Mouse (Mus musculus) gastrocnemius, adult 2 months (tissue): ENCODE data around the gene 1700008O03Rik. TPM values are rescaled to one million over a fixed set of nuclear protein-coding genes. Genes with fewer than 3 reads are reported as not detected.

Experiments used
- DNase-seq: peaks from one replicate; pipeline ENCODE4 v3.0.0; 2022
- H3K27ac ChIP-seq: fragments of 200-600 bp; 2 replicates; pipeline ENCODE4 v1.8.1; 2022; ENCODE audit warnings: mild to moderate bottlenecking
- H3K4me3 ChIP-seq: fragments of 200-600 bp; 2 replicates; pipeline ENCODE4 v1.8.1; 2022; ENCODE audit warnings: mild to moderate bottlenecking, moderate library complexity
- CTCF ChIP-seq: fragments of 200-600 bp; IDR thresholded peaks from 2 replicates; pipeline ENCODE4 v1.8.1; 2022; ENCODE audit warnings: antibody characterized with exemption, mild to moderate bottlenecking, moderate library complexity
- intact Hi-C: fragments of 180-260 bp; cut with DNase I; formaldehyde crosslinking; loops from one replicate; pipeline ENCODE4 v1.15.1; 2025
- total RNA-seq, 2 experiments: library from RNA; stranded (reverse); gene quantifications; 2 replicates each; pipeline ENCODE4 v1.2.3; 2021

The 1700008O03Rik gene
- total RNA-seq, 2 experiments from 2014 or later = not detected

DNA sequence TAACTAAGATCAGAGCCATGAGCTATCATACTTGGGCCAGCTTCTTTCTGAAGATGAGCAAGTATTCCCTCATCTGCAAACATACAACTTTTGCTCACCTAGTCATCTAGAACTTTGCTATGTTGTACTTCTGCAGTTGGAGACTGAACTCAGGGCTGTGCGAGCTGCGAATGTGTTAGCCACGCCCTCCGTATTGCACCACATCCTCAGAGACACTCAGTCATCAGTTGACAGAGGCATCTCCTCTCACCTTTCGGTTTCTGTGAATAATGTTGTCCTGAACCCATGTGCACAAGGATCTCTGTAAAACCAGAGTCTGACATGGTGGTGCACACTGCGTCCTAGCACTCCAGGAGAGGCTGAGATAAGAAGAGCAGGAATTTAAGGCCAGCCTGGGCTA, 16.1 kb upstream of the 1700008O03Rik start:
- no peak for DNase-seq
- Histone ChIP-seq H3K27ac (no peak overlapping the region), H3K4me3 (no peak overlapping the region)
- TF ChIP-seq CTCF = no peak
- intact Hi-C loops = loop anchor here (5.0 kb wide), 1 partner anchor 161 kb away; no protein-coding TSS in a partner anchor

DNA sequence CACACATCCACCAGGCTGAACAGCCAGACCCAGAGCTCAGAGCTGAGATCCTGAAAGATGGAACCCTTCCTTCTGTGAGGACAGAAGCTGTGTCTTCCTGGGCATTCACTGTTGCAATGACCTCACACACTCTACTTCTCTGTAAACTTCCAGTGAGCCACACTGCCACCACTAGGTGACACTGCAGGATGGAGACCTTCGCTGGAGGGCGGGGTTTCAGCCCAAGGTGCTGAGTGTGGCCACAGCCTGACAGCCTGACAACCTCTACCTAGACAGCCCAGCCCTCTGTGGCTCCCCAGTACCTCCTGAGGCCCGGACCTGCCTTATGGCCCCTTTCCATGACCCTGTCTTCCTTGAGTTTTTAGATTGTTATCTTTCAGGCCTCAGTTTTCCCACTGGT, 12.9 kb upstream of the 1700008O03Rik start:
- peak; percentile 64 for DNase-seq
- TF ChIP-seq CTCF = peak; percentile 61
- intact Hi-C loops = loop anchor here (2.0 kb wide), 1 partner anchor 86 kb away; no protein-coding TSS in a partner anchor
- H3K27ac ChIP-seq = no peak overlapping the region
- H3K4me3 ChIP-seq = no peak overlapping the region

DNA sequence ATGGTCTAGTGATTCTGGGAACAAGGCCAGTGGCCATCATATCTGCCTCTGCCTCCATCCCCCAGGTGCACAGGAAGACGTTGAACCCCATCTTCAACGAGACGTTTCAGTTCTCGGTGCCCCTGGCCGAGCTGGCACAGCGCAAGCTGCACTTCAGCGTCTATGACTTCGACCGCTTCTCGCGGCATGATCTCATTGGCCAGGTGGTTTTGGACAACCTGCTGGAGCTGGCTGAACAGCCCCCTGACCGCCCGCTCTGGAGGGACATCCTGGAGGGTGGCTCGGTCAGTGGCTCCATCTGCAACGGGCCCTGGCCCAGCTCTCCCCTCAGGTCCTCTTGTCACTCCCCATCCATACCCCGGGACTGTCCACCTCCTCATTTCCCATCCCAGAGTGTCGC, 7.7 kb upstream of the 1700008O03Rik start:
- H3K4me3 ChIP-seq = no peak overlapping the region
- intact Hi-C loops = no loop called here
- H3K27ac ChIP-seq = no peak overlapping the region
- TF ChIP-seq CTCF = no peak
- DNase-seq = no peak

DNA sequence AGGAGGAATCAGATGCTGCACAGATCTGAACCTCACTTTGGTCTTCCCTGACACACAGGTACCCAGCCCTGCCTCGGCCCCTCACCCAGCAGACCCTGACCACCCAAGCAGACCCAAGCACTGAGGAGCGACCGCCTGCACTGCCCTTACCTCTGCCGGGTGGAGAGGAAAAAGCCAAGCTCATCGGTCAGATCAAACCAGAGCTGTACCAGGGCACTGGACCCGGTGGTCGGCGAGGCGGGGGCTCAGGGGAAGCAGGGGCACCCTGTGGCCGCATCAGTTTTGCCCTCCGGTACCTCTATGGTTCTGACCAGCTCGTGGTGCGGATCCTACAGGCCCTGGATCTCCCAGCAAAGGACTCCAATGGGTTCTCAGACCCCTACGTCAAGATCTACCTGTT, 6.7 kb upstream of the 1700008O03Rik start:
- intact Hi-C loops = no loop called here
- Histone ChIP-seq H3K27ac (no peak overlapping the region), H3K4me3 (no peak overlapping the region)
- no peak for TF ChIP-seq CTCF
- no peak for DNase-seq

DNA sequence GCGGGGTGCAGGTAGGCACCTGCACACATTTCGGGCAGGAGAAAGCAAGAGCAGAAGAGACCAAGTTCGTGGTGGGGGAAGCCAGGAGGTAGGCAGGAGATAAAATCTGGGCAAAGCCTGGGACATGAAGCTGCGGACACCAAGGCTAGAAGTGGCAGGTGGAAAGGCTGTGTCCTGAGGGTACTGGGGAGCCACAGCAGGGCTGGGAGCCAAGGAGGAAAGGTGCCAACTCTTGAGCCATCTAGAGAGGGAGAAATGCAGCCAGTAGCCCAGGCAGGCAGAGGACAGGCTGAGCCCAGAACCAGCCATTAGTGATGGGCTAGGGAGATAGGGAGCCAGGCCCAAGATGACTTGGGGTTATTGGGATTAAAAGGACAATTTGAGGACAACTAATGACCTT, 6.2 kb upstream of the 1700008O03Rik start:
- intact Hi-C loops = no loop called here
- DNase-seq = no peak
- no peak overlapping the region for H3K27ac ChIP-seq
- no peak for TF ChIP-seq CTCF
- H3K4me3 ChIP-seq = no peak overlapping the region

DNA sequence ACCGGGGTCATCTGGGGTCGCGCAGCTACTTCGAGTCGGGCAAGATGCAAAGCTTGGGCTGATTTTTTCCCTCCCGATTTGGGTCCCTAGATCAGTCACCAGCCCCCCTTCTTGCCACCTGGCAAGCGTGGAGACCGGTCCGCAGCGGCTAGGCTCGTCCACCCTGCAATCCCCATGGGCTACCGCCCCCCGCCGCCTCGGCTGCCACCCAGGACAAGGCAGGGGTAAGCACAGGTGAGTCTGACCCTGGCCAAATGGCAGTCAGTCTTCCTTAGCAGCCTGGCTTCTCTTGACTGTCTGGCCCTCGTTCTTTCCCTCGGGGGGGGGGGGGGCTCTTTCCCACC, 932 bp downstream of the 1700008O03Rik start:
- no peak for TF ChIP-seq CTCF
- DNase-seq = no peak
- Histone ChIP-seq H3K4me3 (peak overlapping the region; percentile 87), H3K27ac (peak overlapping the region; percentile 62)
- intact Hi-C loops = no loop called here

DNA sequence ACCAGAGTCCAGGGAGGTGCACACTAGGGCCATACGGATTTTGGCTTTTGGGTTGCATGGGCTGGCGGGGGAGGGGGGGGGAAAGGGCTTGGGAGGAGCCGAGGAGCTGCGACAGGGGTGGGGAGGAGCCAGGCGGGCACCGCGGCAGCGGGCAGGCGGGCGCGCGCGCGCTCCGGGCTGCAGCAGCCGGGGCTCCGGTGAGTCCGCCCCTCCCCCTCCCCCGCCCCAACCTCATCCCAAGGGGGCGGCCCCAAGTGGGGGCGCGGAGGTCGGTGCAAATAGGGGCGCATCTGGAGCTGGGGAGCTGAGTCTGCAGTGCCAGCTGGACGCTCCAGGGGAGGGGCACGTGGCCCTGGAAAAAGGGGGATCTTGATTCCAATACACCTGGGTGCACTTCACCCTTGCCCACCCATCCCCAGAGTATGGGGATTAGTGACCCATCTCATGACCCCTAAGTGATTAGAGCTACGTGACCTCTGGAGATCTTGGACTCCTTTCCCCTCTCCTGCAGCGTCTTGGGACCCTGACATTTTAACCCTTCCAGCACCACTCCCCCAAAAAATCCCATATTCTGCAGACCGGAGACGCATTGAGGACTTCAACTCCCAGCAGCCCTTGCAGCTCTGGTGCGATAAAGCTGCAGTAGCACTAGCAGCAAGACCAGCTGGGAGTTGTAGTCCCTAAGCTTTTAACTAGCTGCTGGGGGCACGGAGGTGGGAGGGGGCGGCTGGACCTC, 1.5 kb downstream of the 1700008O03Rik start, which contains the start of gene Syt3:
Syt3 (plus strand) TSS at position 123 of the 736 bp plus-strand sequence.
- peak within 1 kb of the TSS; percentile 71 for H3K27ac ChIP-seq
- DNase-seq = peak; percentile 74
- H3K4me3 ChIP-seq = peak within 1 kb of the TSS; percentile 87
- no peak for TF ChIP-seq CTCF
- intact Hi-C loops = no loop called here

DNA sequence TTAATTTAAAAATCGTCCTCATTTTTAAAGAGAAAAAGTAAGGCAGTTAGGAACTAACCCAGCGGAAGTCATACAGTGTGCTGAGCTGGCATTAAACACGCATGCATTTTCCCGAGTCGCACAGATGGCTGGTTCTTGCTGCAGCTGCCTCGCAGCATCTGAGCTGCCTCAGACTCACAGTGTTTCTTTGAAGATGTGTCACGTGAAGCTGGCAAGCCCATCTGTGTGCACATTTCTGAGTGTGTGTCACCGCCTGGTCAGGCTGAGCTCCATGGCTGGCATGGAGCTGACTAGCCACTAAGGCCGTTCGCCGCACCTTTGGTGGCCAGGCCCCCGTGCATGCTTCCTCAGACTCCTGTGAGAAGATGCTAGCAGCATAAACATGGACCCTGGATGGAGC, 3.1 kb downstream of the 1700008O03Rik start:
- Histone ChIP-seq H3K4me3 (no peak overlapping the region), H3K27ac (no peak overlapping the region)
- DNase-seq = no peak
- intact Hi-C loops = no loop called here
- TF ChIP-seq CTCF = no peak

DNA sequence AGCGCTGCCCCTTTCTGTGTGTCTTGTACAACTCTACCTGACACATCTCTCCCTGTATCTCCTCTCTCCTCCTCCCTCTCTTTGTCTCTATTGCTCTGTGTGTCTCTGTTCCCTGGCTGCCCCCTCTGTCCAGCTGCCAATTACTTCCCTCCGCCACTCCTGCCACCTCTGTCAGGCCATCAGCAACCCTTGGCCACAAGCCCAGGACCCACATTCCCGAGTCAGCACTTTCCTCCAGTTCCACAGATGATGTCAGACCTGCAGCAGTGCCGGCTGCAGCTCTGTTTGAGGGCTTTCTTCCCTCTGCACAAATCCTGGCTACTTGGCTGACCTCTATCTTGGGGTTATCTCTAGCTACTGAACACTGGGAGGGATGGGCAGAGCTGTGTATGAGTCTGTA, 7.3 kb downstream of the 1700008O03Rik start:
- Histone ChIP-seq H3K4me3 (no peak overlapping the region), H3K27ac (no peak overlapping the region)
- no peak for TF ChIP-seq CTCF
- intact Hi-C loops = loop anchor here (5.0 to 10.0 kb wide), 2 partner anchors 89 to 1337 kb away; partner anchors contain the start of genes Aspdh, Josd2, Rpl18 and Sphk2
- DNase-seq = peak; percentile 62

DNA sequence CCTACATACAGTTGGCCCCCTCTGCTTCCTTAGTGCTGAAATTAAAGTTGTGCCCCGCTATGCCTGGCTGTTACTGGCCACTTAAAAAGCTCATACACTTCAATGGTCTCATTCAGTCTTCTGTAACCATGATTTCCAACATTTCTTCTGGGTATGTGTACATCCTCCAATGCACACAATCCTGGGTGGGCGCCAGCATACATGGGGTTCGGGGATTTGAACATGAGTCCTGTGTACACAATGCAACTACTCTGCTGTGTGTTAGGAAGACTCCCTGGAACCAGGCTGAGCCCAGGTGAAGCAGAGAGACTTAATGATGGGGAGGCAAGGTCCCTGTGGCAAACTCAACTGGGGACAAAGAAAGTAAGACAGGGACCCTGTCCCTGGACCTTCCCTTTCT, 9.8 kb downstream of the 1700008O03Rik start:
- H3K4me3 ChIP-seq = no peak overlapping the region
- TF ChIP-seq CTCF = no peak
- intact Hi-C loops = loop anchor here (5.0 to 10.0 kb wide), 2 partner anchors 92 to 1339 kb away; partner anchors contain the start of genes Aspdh, Josd2, Rpl18 and Sphk2
- no peak for DNase-seq
- no peak overlapping the region for H3K27ac ChIP-seq

DNA sequence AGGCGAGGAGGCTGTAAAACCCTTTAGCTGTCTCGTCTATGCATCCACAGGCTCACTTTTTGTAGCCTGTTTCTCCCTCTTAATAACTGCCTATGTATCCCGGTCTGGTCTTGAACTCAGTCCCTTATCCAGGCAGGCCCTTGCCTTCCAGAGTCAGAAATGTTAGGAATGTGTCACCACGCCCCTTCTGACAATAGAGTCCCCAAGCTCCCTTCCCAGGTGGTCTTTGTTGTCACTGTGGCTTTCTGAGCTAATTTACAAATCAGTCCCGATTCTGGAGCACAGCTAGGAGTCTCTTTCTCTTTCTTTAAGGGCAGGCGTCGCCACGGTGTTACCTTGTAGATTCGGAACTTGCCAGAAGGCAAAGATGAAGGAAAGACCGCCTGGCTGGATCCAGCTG, 10.4 kb downstream of the 1700008O03Rik start:
- Histone ChIP-seq H3K27ac (no peak overlapping the region), H3K4me3 (no peak overlapping the region)
- TF ChIP-seq CTCF = no peak
- DNase-seq = no peak
- intact Hi-C loops = loop anchor here (5.0 to 10.0 kb wide), 2 partner anchors 92 to 1340 kb away; partner anchors contain the start of genes Aspdh, Josd2, Rpl18 and Sphk2

DNA sequence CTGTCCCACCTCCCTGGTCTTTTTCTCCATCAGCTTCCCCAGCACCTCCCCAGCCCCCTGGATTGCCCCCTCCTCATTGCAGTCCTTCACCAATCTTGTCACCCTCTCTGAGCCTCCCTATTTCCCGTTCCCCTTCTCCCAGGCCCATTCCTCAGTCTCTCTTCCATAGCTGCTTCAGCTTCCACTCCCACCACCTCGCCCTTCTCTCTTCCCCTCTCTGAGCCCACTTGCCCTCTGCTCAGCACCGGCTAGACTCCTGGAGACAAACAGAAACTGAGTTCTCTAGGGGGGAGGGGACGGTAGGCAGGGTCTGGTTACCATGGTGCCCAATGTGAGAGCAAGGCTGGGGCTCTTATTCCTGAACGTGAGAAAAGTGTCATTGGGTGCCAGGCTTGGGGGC, 10.9 kb downstream of the 1700008O03Rik start:
- peak overlapping the region; percentile 91 for H3K27ac ChIP-seq
- DNase-seq = no peak
- peak overlapping the region; percentile 72 for H3K4me3 ChIP-seq
- no peak for TF ChIP-seq CTCF
- intact Hi-C loops = loop anchor here (5.0 to 10.0 kb wide), 3 partner anchors 93 to 1340 kb away; partner anchors contain the start of genes Aspdh, Josd2, Pold1 and Rpl18

DNA sequence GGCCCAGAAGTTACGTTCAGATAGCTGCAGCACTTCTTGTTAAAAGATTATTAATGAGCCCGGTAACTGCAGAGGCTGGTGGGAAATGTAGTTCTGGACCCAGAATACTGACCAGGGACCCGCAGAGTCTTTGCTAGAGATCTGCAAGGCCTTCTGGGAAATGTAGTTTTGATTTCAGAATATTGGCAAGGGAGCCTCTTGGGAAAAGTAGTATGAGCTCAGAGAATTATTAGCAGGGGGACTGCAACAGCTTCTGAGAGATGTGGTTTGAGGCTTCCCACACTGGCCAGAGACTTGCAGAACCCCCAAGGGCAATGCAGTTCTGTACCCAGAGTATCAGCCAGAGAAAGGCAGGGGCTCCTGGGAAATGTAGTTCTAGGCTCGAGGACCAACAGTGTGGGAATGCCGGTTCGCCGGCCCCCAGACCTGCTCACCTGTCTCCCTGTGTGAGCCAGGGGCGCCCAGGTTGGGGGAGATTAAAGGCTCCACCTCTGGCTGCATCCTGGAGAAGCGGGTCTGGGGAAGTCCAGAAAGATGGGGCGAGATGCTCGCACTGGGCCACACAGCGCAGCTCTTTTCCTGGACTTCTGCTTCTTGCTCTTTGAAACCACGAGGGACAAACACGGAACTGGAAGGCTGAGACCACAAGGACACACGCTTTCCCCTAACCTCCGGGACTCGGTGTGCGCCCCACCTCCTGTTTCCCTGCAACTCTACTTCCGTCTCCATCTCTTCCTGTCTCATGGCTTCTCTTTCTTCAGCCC, 11.5 kb downstream of the 1700008O03Rik start:
- Histone ChIP-seq H3K4me3 (peak overlapping the region; percentile 72), H3K27ac (peak overlapping the region; percentile 91)
- no peak for TF ChIP-seq CTCF
- peak; percentile 83 for DNase-seq
- intact Hi-C loops = loop anchor here (5.0 to 10.0 kb wide), 2 partner anchors 173 to 1341 kb away; partner anchors contain the start of genes Pold1, Rpl18 and Sphk2
